Mouse (Mus musculus) limb, embryonic 15.5 days (tissue): ENCODE results near the gene Sidt1. TPM values are rescaled to one million over a fixed set of nuclear protein-coding genes. Genes with fewer than 3 reads are reported as not detected.
A peak's percentile ranks its signal among the peaks of the same experiment; 100 is the strongest.

Source experiments
- ATAC-seq: fragments of 200-750 bp; cut with Nextera tagmentation; 2 replicates; pipeline ENCODE4 v1.8.0; 2017; ENCODE audit warnings: low read depth, moderate TSS enrichment; ENCODE audit not compliant: insufficient number of reproducible peaks, low FRiP score, low TSS enrichment
- H3K27ac ChIP-seq: fragments of 300-500 bp; sonication (generic); 2 replicates; pipeline ENCODE4 v1.5.1; 2015; ENCODE audit warnings: moderate library complexity, mild to moderate bottlenecking, inconsistent platforms
- H3K27me3 ChIP-seq: fragments of 300-500 bp; sonication (generic); 2 replicates; pipeline ENCODE4 v1.6.1; 2015; ENCODE audit warnings: inconsistent platforms
- H3K36me3 ChIP-seq: fragments of 300-500 bp; sonication (generic); 2 replicates; pipeline ENCODE4 v1.6.1; 2015; ENCODE audit warnings: inconsistent platforms
- H3K4me1 ChIP-seq: fragments of 300-500 bp; sonication (generic); 2 replicates; pipeline ENCODE4 v1.6.1; 2015; ENCODE audit warnings: inconsistent platforms
- H3K4me2 ChIP-seq: fragments of 300-500 bp; sonication (generic); 2 replicates; pipeline ENCODE4 v1.6.1; 2015; ENCODE audit warnings: mild to moderate bottlenecking, inconsistent platforms
- H3K4me3 ChIP-seq: fragments of 300-500 bp; sonication (generic); 2 replicates; pipeline ENCODE4 v1.5.1; 2015; ENCODE audit warnings: mild to moderate bottlenecking, inconsistent platforms
- H3K9ac ChIP-seq: fragments of 300-500 bp; sonication (generic); 2 replicates; pipeline ENCODE4 v1.6.1; 2015; ENCODE audit warnings: inconsistent platforms
- H3K9me3 ChIP-seq: fragments of 300-500 bp; sonication (generic); 2 replicates; pipeline ENCODE4 v1.6.1; 2016; ENCODE audit warnings: inconsistent platforms
- WGBS: fragments of 180-500 bp; shearing (Covaris S2); methylation state at CpG from one replicate; pipeline ENCODE4 v1.1.7; 2015; 5-methylcytosine and 5-hydroxymethylcytosine counted together
- polyA plus RNA-seq: library from polyadenylated mRNA; unstranded; fragments of >200 nt; fragmentation: Nextera tagmentation; extraction: Ambion mirVana; gene quantifications from 2 replicates; pipeline ENCODE4 v1.2.1, GENCODE M21; 2015

Gene Sidt1
- polyA plus RNA-seq, 1 experiment from 2014 or later: 0.24 TPM

- H3K9ac ChIP-seq: no peak overlapping the region
- H3K27me3 ChIP-seq: no peaks in the 10 kb centered on the region
- no peaks in the 10 kb centered on the region for H3K9me3 ChIP-seq
- no peaks in the 10 kb centered on the region for H3K36me3 ChIP-seq
- H3K4me2 ChIP-seq: no peak overlapping the region
- ATAC-seq: no peak
- no peak overlapping the region for H3K27ac ChIP-seq
- H3K4me1 ChIP-seq: no peaks in the 10 kb centered on the region
- WGBS: 65% methylated on average over 6 of the region's 6 CpGs
- H3K4me3 ChIP-seq: no peak overlapping the region
These were observed 63.4 kb downstream of the Sidt1 start for GRCm38 (mm10) chr16:44269578-44269977.

GRCm38 (mm10) chr16:44268541-44269215, 64.3 kb downstream of the Sidt1 start:
- no peaks in the 10 kb centered on the region for H3K4me1 ChIP-seq
- 85% methylated on average over 7 of the region's 7 CpGs for WGBS
- H3K4me3 ChIP-seq: no peak overlapping the region
- H3K27ac ChIP-seq: no peak overlapping the region
- H3K9ac ChIP-seq: no peak overlapping the region
- no peak for ATAC-seq
- H3K36me3 ChIP-seq: no peaks in the 10 kb centered on the region
- no peak overlapping the region for H3K4me2 ChIP-seq
- H3K27me3 ChIP-seq: no peaks in the 10 kb centered on the region
- no peaks in the 10 kb centered on the region for H3K9me3 ChIP-seq

- Histone ChIP-seq H3K9ac (no peak overlapping the region), H3K4me1 (no peaks in the 10 kb centered on the region)
- WGBS: 78% methylated on average over 6 of the region's 6 CpGs
These were observed 67.4 kb downstream of the Sidt1 start for GRCm38 (mm10) chr16:44265562-44265961.

GRCm38 (mm10) chr16:44264916-44265315, 68.1 kb downstream of the Sidt1 start:
- no peak overlapping the region for H3K27ac ChIP-seq
- ATAC-seq: no peak
- no peak overlapping the region for H3K4me3 ChIP-seq
- no peak overlapping the region for H3K9ac ChIP-seq
- H3K4me1 ChIP-seq: no peaks in the 10 kb centered on the region
- WGBS: 76% methylated on average over 2 of the region's 2 CpGs
- no peaks in the 10 kb centered on the region for H3K27me3 ChIP-seq
- no peaks in the 10 kb centered on the region for H3K36me3 ChIP-seq
- H3K9me3 ChIP-seq: no peaks in the 10 kb centered on the region
- no peak overlapping the region for H3K4me2 ChIP-seq

More at GRCm38 (mm10) chr16:44265562-44265961, 67.4 kb downstream of the Sidt1 start:
- no peaks in the 10 kb centered on the region for H3K36me3 ChIP-seq
- no peak overlapping the region for H3K4me3 ChIP-seq
- no peak overlapping the region for H3K4me2 ChIP-seq
- no peaks in the 10 kb centered on the region for H3K27me3 ChIP-seq
- H3K27ac ChIP-seq: no peak overlapping the region
- H3K9me3 ChIP-seq: no peaks in the 10 kb centered on the region
- ATAC-seq: no peak

GRCm38 (mm10) chr16:44257476-44257875, 75.5 kb downstream of the Sidt1 start:
- Histone ChIP-seq H3K4me1 (no peaks in the 10 kb centered on the region), H3K27ac (no peak overlapping the region), H3K36me3 (no peaks in the 10 kb centered on the region), H3K9ac (no peak overlapping the region), H3K9me3 (no peaks in the 10 kb centered on the region), H3K27me3 (no peaks in the 10 kb centered on the region), H3K4me3 (no peak overlapping the region), H3K4me2 (no peak overlapping the region)
- ATAC-seq: no peak
- 83% methylated on average over 3 of the region's 3 CpGs for WGBS

GRCm38 (mm10) chr16:44254698-44255097, 78.3 kb downstream of the Sidt1 start:
- H3K27ac ChIP-seq: peak overlapping the region; percentile 47
- no peak overlapping the region for H3K9ac ChIP-seq
- ATAC-seq: peak; percentile 71; the same call in 1 of the 2 replicates
- H3K4me1 ChIP-seq: no peaks in the 10 kb centered on the region
- no peak overlapping the region for H3K4me2 ChIP-seq
- no peak overlapping the region for H3K4me3 ChIP-seq
- H3K36me3 ChIP-seq: no peaks in the 10 kb centered on the region
- no peaks in the 10 kb centered on the region for H3K27me3 ChIP-seq
- 46% methylated on average over 7 of the region's 7 CpGs for WGBS
- no peaks in the 10 kb centered on the region for H3K9me3 ChIP-seq

- no peak overlapping the region for H3K4me3 ChIP-seq
- H3K4me1 ChIP-seq: no peaks in the 10 kb centered on the region
- no peak overlapping the region for H3K27ac ChIP-seq
- no peaks in the 10 kb centered on the region for H3K27me3 ChIP-seq
- no peak overlapping the region for H3K4me2 ChIP-seq
- no peak overlapping the region for H3K9ac ChIP-seq
- WGBS: 69% methylated on average over 7 of the region's 7 CpGs
- H3K36me3 ChIP-seq: no peaks in the 10 kb centered on the region
- ATAC-seq: no peak
- H3K9me3 ChIP-seq: no peaks in the 10 kb centered on the region
These were observed 79.0 kb downstream of the Sidt1 start for GRCm38 (mm10) chr16:44253797-44254634.

- Histone ChIP-seq H3K36me3 (no peaks in the 10 kb centered on the region), H3K4me2 (no peak overlapping the region), H3K27me3 (no peaks in the 10 kb centered on the region), H3K4me1 (no peaks in the 10 kb centered on the region), H3K9ac (no peak overlapping the region), H3K4me3 (no peak overlapping the region), H3K9me3 (no peaks in the 10 kb centered on the region), H3K27ac (no peak overlapping the region)
- 86% methylated on average over 3 of the region's 3 CpGs for WGBS
- ATAC-seq: no peak
These were observed 80.3 kb downstream of the Sidt1 start for GRCm38 (mm10) chr16:44252735-44253134.

- Histone ChIP-seq H3K4me1 (no peaks in the 10 kb centered on the region), H3K9me3 (no peaks in the 10 kb centered on the region), H3K4me3 (no peak overlapping the region), H3K36me3 (no peaks in the 10 kb centered on the region), H3K27me3 (no peaks in the 10 kb centered on the region), H3K4me2 (no peak overlapping the region), H3K9ac (no peak overlapping the region), H3K27ac (no peak overlapping the region)
- 83% methylated on average over 10 of the region's 10 CpGs for WGBS
- ATAC-seq: no peak
These were observed 83.0 kb downstream of the Sidt1 start for GRCm38 (mm10) chr16:44249985-44250384.

- no peaks in the 10 kb centered on the region for H3K27me3 ChIP-seq
- 62% methylated on average over 7 of the region's 7 CpGs for WGBS
- no peak overlapping the region for H3K27ac ChIP-seq
- no peak for ATAC-seq
- no peak overlapping the region for H3K9ac ChIP-seq
- no peak overlapping the region for H3K4me3 ChIP-seq
- no peak overlapping the region for H3K4me2 ChIP-seq
- no peaks in the 10 kb centered on the region for H3K4me1 ChIP-seq
- no peaks in the 10 kb centered on the region for H3K36me3 ChIP-seq
- no peaks in the 10 kb centered on the region for H3K9me3 ChIP-seq
These were observed 89.7 kb downstream of the Sidt1 start for GRCm38 (mm10) chr16:44243323-44243722.

GRCm38 (mm10) chr16:44242633-44243032, 90.4 kb downstream of the Sidt1 start:
- no peaks in the 10 kb centered on the region for H3K4me1 ChIP-seq
- no peak overlapping the region for H3K9ac ChIP-seq
- H3K9me3 ChIP-seq: no peaks in the 10 kb centered on the region
- H3K27ac ChIP-seq: no peak overlapping the region
- no peak overlapping the region for H3K4me2 ChIP-seq
- H3K4me3 ChIP-seq: no peak overlapping the region
- H3K36me3 ChIP-seq: no peaks in the 10 kb centered on the region
- 4% methylated on average over 1 of the region's 1 CpGs for WGBS
- H3K27me3 ChIP-seq: no peaks in the 10 kb centered on the region
- no peak for ATAC-seq

- Histone ChIP-seq H3K4me2 (no peak overlapping the region), H3K9ac (no peak overlapping the region), H3K27me3 (no peaks in the 10 kb centered on the region), H3K4me1 (no peaks in the 10 kb centered on the region), H3K27ac (no peak overlapping the region), H3K4me3 (no peak overlapping the region), H3K9me3 (no peaks in the 10 kb centered on the region), H3K36me3 (no peaks in the 10 kb centered on the region)
- no peak for ATAC-seq
- 63% methylated on average over 8 of the region's 8 CpGs for WGBS
These were observed 92.6 kb downstream of the Sidt1 start for GRCm38 (mm10) chr16:44240406-44240805.
